Mouse (Mus musculus) left cerebral cortex, postnatal 14 days (tissue): ENCODE measurements around the gene Gm13941. TPM values are rescaled to one million over a fixed set of nuclear protein-coding genes. Genes with fewer than 3 reads are reported as not detected.

Experiments
- DNase-seq, 2 experiments: peaks; one replicate each; pipeline ENCODE4 v3.0.0; 2021 to 2022; ENCODE audit warnings: low spot score in 2 of 2, mixed read lengths in 1 of 2
- intact Hi-C: fragments of 180-260 bp; cut with DNase I; formaldehyde crosslinking; loops from one replicate; pipeline ENCODE4 v1.15.1; 2025
- long read RNA-seq, 2 experiments: library from polyadenylated mRNA; stranded (forward); transcript quantifications; one replicate each; pipeline ENCODE4 v2.0.0; 2021
- total RNA-seq, 2 experiments: library from RNA; stranded (reverse); gene quantifications; 2 replicates each; pipeline ENCODE4 v1.2.3; 2021

Gene Gm13941
- not detected for total RNA-seq
- long read RNA-seq, experiment 1 = 0 reads
- long read RNA-seq, experiment 2 = 0 reads

DNA sequence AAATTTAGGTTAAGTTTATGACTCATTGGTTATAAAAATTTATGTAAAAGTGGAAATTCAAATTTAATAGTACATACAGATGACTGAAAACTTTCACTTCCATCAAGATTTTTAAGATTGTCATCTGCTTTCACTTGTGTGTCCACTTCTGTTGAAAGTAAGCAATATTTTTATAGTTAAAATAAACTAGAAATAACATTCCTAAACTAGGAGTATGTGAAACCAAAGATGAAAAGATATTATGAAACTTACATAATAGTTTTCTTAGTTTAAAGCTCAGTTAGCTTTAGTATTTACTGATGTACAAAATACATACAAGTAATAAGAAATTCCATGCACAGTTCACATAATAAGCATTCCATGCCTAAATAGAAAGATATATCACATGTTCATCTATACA is at the start of gene Gm13941:
Gm13941 (minus strand) TSS at position 101 of the 400 bp plus-strand sequence.
- DNase-seq = no peak
- intact Hi-C loops = no loop called here

DNA sequence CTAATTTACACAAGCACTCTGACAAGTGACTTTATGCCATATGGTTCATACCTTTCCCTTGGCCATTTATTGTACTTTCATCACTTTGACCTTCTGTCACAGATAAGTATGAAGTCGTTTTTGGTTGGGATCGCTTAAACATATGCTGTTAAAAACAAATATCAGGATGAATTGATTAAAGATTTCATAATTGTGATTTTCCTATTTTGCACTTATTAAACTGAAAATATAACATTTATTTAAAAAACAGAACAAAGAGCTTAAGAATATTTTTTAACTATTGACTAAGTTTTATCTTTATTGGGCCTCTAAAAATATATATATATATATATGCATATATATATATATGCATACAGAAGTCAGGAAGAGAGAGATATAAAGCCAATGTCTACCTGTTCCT is 47.1 kb upstream of the Gm13941 start, which contains the start of gene Gm15130:
Gm15130 (minus strand) TSS at position 101 of the 400 bp plus-strand sequence.
- no peak for DNase-seq
- intact Hi-C loops = no loop called here

DNA sequence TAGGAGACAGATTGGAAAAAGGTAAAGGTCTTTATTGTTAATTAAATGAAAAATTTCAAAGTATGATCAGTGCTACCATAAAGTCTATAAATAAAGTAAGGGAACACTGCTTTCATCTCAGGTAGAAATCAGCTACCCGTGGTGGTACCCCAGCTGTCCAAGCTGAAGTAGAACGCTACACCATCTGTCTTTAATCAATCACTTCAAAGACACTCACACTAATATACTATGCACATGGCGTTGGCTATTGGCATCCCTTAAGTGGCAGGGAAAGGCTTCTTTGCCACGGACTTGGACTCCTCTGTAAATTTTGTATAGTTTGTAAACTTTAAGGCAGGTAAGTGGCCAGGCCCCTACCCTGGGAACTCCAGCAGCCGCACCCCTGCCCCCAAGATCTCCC is 30.0 kb upstream of the Gm13941 start:
- no peak for DNase-seq
- intact Hi-C loops = no loop called here

DNA sequence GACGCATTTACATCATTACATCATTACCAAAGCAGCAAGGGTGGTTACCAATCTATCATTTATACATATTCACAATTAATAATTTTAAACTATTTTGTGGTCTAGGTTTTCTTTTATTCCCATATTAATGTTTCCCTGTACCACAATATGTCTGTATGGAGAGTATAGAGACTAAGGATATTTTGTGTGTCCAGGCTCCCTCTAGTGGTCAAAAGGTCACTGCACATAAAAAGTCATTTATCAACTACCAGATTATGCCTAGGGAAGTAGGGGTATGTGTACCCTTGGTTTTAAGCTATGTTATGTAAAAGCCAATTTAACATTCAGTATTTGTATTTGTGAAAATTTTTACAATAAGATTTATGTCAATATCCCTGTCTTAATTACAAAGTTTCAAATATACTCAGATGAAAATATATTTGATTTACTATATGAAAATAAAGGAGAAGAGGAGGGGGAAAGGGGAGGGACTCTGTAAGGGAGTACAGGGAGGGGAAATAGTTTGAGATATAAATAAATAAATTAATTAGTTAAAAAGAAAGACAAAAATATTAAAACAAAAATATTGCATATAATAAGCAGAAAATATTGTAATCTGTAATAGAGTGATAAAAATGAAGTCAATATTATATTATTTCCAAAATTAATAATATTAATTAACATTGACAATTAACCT is 47.1 kb downstream of the Gm13941 start:
- intact Hi-C loops = loop anchor here (5.0 to 10.0 kb wide), 3 partner anchors 394 to 1154 kb away; no protein-coding TSS in a partner anchor
- DNase-seq = peak; percentile 41 to 50

Other genes with a start within 250 kb of the Gm13941 start
- gene Ano3, start 155.1 kb downstream of the Gm13941 start, total RNA-seq = 10 to 100 TPM; 32.5 to 38.3 TPM
- gene Gm15130, start 47.0 kb upstream of the Gm13941 start, total RNA-seq = not detected
- not detected for gene 4930430A15Rik, start 123.6 kb upstream of the Gm13941 start, total RNA-seq
- not detected for gene Olfr1275, start 129.3 kb upstream of the Gm13941 start, total RNA-seq
- gene Olfr1276, start 148.5 kb upstream of the Gm13941 start, total RNA-seq = not detected
- not detected for gene Olfr1277, start 168.1 kb upstream of the Gm13941 start, total RNA-seq
- not detected for gene Olfr1278, start 184.2 kb upstream of the Gm13941 start, total RNA-seq
- not detected for gene Olfr1279, start 194.7 kb upstream of the Gm13941 start, total RNA-seq
- not detected for gene Olfr1280, start 208.0 kb upstream of the Gm13941 start, total RNA-seq
- gene Olfr1281, start 220.5 kb upstream of the Gm13941 start, total RNA-seq = not detected
- gene Olfr1282, start 230.1 kb upstream of the Gm13941 start, total RNA-seq = not detected